Mouse (Mus musculus) adrenal gland, adult 2 months (tissue): ENCODE measurements around the gene Gm3020. TPM values are rescaled to one million over a fixed set of nuclear protein-coding genes. Genes with fewer than 3 reads are reported as not detected.
"Not testable (repeated sequence)": the region's sequence is repeated elsewhere in the genome, so short reads cannot be mapped to it uniquely, and the experiment has no call there.

Experiments
- DNase-seq: peaks from one replicate; pipeline ENCODE4 v3.0.0; 2021
- long read RNA-seq: library from polyadenylated mRNA; stranded (forward); transcript quantifications from one replicate; pipeline ENCODE4 v2.0.0, GENCODE M21; 2021
- polyA plus RNA-seq: library from polyadenylated mRNA; depleted of rRNA; stranded (reverse); fragments of >200 nt; gene quantifications from 2 replicates; pipeline ENCODE4 v1.2.3, GENCODE M21; 2012; rRNA removed
- total RNA-seq, 2 experiments: library from RNA; stranded (reverse); gene quantifications; 2 replicates each; pipeline ENCODE4 v1.2.3; 2021

The Gm3020 gene
- not detected for total RNA-seq
- not detected in 2 replicates for polyA plus RNA-seq
- long read RNA-seq: 0 reads

- not testable (repeated sequence) for DNase-seq
These were observed at the start of gene Gm3020 for GRCm38 (mm10) chr14:3651730-3652129. TSS of gene Gm3020 (plus strand) at chr14:3652030.

GRCm38 (mm10) chr14:3634212-3634611, 17.6 kb upstream of the Gm3020 start, which contains the start of gene Gm3012:
TSS of gene Gm3012 (plus strand) at chr14:3634512.
- not testable (repeated sequence) for DNase-seq

GRCm38 (mm10) chr14:3688483-3688882, 36.7 kb downstream of the Gm3020 start, which contains the start of gene Gm3043:
TSS of gene Gm3043 (plus strand) at chr14:3688783.
- not testable (repeated sequence) for DNase-seq

Other genes with a start within 250 kb of the Gm3020 start
- gene Gm10409, start 239.4 kb upstream of the Gm3020 start, total RNA-seq: not detected
- not detected in 2 replicates for gene Gm10409, start 239.4 kb upstream of the Gm3020 start, polyA plus RNA-seq
- not detected for gene Gm3005, start 223.9 kb upstream of the Gm3020 start, total RNA-seq
- gene Gm3005, start 223.9 kb upstream of the Gm3020 start, polyA plus RNA-seq: not detected in 2 replicates
- gene Gm10408, start 202.7 kb upstream of the Gm3020 start, total RNA-seq: not detected
- not detected in 2 replicates for gene Gm10408, start 202.7 kb upstream of the Gm3020 start, polyA plus RNA-seq
- not detected for gene Gm3012, start 17.5 kb upstream of the Gm3020 start, total RNA-seq
- not detected in 2 replicates for gene Gm3012, start 17.5 kb upstream of the Gm3020 start, polyA plus RNA-seq
- gene Gm3043, start 36.8 kb downstream of the Gm3020 start, total RNA-seq: not detected
- gene Gm3043, start 36.8 kb downstream of the Gm3020 start, polyA plus RNA-seq: not detected in 2 replicates
- under 1 TPM in 1 of 2 experiments, not detected in 1; 0.14 TPM for gene Gm3002, start 158.0 kb downstream of the Gm3020 start, total RNA-seq
- gene Gm3002, start 158.0 kb downstream of the Gm3020 start, polyA plus RNA-seq: not detected in 2 replicates
- under 1 TPM in 1 of 2 experiments, not detected in 1; 0.23 TPM for gene Gm3033, start 194.2 kb downstream of the Gm3020 start, total RNA-seq
- gene Gm3033, start 194.2 kb downstream of the Gm3020 start, polyA plus RNA-seq: not detected in 2 replicates
- not detected for gene Gm2916, start 232.1 kb downstream of the Gm3020 start, total RNA-seq
- not detected in 2 replicates for gene Gm2916, start 232.1 kb downstream of the Gm3020 start, polyA plus RNA-seq